Mouse (Mus musculus) adrenal gland, postnatal 0 days (tissue): ENCODE data around the gene Cct3. TPM values are rescaled to one million over a fixed set of nuclear protein-coding genes. Genes with fewer than 3 reads are reported as not detected.

Experiments used
- polyA plus RNA-seq: library from polyadenylated mRNA; unstranded; fragments of >200 nt; fragmentation: Nextera tagmentation; extraction: Ambion mirVana; gene quantifications from 2 replicates; pipeline ENCODE4 v1.2.1, GENCODE M21; 2015

The Cct3 gene
- 229 and 265 TPM in 2 replicates for polyA plus RNA-seq

GRCm38 (mm10) chr3:88296561-88297318 lies at the start of gene Cct3, which contains the start of gene Tsacc:
Gene Cct3, plus strand, starts transcription at chr3:88297116.
Gene Tsacc, minus strand, starts transcription at chr3:88296999.

GRCm38 (mm10) chr3:88254268-88254926 lies 42.5 kb upstream of the Cct3 start, which contains the start of gene Rhbg:
Gene Rhbg, minus strand, starts transcription at chr3:88254709.

GRCm38 (mm10) chr3:88287110-88287509 lies 9.8 kb upstream of the Cct3 start, which contains the start of gene Gm38392:
Gene Gm38392, minus strand, starts transcription at chr3:88287210.

GRCm38 (mm10) chr3:88324951-88325405 lies 28.1 kb downstream of the Cct3 start, which contains the start of gene Glmp:
Gene Glmp, plus strand, starts transcription at chr3:88325023.

GRCm38 (mm10) chr3:88336058-88337013 lies 39.4 kb downstream of the Cct3 start, which contains the start of the genes Tmem79 and Smg5:
Gene Tmem79, minus strand, starts transcription at chr3:88336148.
Gene Smg5, plus strand, starts transcription at chr3:88336260.

GRCm38 (mm10) chr3:88364337-88364736 lies 67.4 kb downstream of the Cct3 start, which contains the start of gene Paqr6:
Gene Paqr6, plus strand, starts transcription at chr3:88364584.

Other genes starting within 250 kb of the Cct3 start
- gene Naxe, start 238.6 kb upstream of the Cct3 start, polyA plus RNA-seq, result 197 and 241 TPM in 2 replicates
- gene Ttc24, start 218.8 kb upstream of the Cct3 start, polyA plus RNA-seq, result not detected in 2 replicates
- 3.7 and 3.8 TPM in 2 replicates for gene Iqgap3, start 215.1 kb upstream of the Cct3 start, polyA plus RNA-seq
- gene Mef2d, start 154.7 kb upstream of the Cct3 start, polyA plus RNA-seq, result 16.6 and 22.4 TPM in 2 replicates
- gene Rhbg, start 42.4 kb upstream of the Cct3 start, polyA plus RNA-seq, result 0.44 and 0.46 TPM in 2 replicates
- gene Gm38392, start 9.9 kb upstream of the Cct3 start, polyA plus RNA-seq, result 0.19 and 0.44 TPM in 2 replicates
- 28.9 and 48.6 TPM in 2 replicates for gene Tsacc, start 117 bp upstream of the Cct3 start, polyA plus RNA-seq
- 174 and 296 TPM in 2 replicates for gene Glmp, start 27.9 kb downstream of the Cct3 start, polyA plus RNA-seq
- gene Tmem79, start 39.0 kb downstream of the Cct3 start, polyA plus RNA-seq, result 2.1 and 2.2 TPM in 2 replicates
- 15.7 and 22.3 TPM in 2 replicates for gene Smg5, start 39.1 kb downstream of the Cct3 start, polyA plus RNA-seq
- gene Paqr6, start 67.5 kb downstream of the Cct3 start, polyA plus RNA-seq, result 24.2 and 53.0 TPM in 2 replicates
- 0.55 TPM in 1 of 2 replicates, not detected in the other for gene Bglap3, start 75.6 kb downstream of the Cct3 start, polyA plus RNA-seq
- gene Bglap2, start 81.6 kb downstream of the Cct3 start, polyA plus RNA-seq, result not detected in 2 replicates
- 0.59 and 0.93 TPM in 2 replicates for gene Bglap, start 87.3 kb downstream of the Cct3 start, polyA plus RNA-seq
- gene Pmf1, start 113.2 kb downstream of the Cct3 start, polyA plus RNA-seq, result 46.1 and 61.3 TPM in 2 replicates
- 12.5 and 15.6 TPM in 2 replicates for gene Slc25a44, start 128.0 kb downstream of the Cct3 start, polyA plus RNA-seq
- 4.1 and 5.2 TPM in 2 replicates for gene Sema4a, start 164.1 kb downstream of the Cct3 start, polyA plus RNA-seq
- 128 and 130 TPM in 2 replicates for gene Lmna, start 212.8 kb downstream of the Cct3 start, polyA plus RNA-seq
- 2.7 and 3.6 TPM in 2 replicates for gene Mex3a, start 235.3 kb downstream of the Cct3 start, polyA plus RNA-seq